Mouse (Mus musculus) adrenal gland, adult 2 months (tissue): ENCODE results near the gene Ubac2. TPM values are rescaled to one million over a fixed set of nuclear protein-coding genes. Genes with fewer than 3 reads are reported as not detected.

Source experiments
- DNase-seq: peaks from one replicate; pipeline ENCODE4 v3.0.0; 2021
- polyA plus RNA-seq: library from polyadenylated mRNA; depleted of rRNA; stranded (reverse); fragments of >200 nt; gene quantifications from 2 replicates; pipeline ENCODE4 v1.2.3, GENCODE M21; 2012
- total RNA-seq, 2 experiments: library from RNA; stranded (reverse); gene quantifications; 2 replicates each; pipeline ENCODE4 v1.2.3; 2021

Ubac2 gene
- total and polyA plus RNA-seq, 3 experiments = 30.4 to 69.0 (median 42.2) TPM

DNA sequence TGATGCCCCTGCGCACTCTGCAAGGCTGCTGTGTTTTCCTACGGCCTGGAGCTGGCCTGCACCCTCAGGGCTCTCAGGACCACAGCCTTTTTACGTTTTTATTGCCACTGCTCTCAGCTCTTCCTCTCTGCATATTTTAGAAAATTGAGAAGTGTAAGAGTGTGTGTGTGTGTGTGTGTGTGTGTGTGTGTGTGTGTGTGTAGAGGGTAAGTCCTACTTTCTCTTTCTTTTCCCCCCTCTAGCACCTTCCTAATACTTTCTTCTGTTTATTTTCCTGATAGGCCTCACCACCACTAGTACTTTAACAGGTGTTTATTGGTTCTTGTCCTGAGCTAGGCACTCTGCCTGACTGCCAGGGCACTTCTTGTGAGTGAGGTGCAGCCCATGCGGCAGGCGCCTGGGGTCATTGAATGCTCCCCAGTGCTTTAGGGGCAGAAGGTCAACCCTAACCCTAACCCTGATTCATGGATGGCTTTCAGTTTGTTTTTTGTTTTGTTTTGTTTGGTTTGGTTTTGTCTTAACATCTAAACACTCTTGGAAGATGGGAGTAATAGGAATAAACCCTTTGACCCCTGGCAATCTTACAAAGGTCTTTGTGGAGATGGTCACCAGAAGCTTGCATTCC lies 16.2 kb downstream of the Ubac2 start:
- DNase-seq = no peak

DNA sequence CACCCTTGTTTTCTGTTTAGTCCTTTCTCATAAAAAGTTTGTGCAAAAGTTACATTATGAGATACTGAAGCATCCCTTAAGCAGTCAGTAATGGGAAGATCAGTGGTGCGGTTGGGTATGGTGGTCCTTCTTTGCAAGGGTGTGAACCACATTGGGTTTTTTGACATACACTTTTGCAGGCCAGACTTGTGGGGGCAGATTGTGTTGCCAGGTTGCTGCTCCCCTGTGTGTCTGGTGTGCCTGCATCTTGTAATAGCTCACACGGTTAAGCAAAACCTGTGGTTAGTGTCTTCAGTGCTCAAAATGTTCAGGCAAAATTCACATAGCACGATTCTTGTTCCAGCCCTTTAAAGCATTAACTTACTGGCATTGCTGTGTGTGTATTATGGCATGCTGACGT lies 16.9 kb downstream of the Ubac2 start:
- no peak for DNase-seq

DNA sequence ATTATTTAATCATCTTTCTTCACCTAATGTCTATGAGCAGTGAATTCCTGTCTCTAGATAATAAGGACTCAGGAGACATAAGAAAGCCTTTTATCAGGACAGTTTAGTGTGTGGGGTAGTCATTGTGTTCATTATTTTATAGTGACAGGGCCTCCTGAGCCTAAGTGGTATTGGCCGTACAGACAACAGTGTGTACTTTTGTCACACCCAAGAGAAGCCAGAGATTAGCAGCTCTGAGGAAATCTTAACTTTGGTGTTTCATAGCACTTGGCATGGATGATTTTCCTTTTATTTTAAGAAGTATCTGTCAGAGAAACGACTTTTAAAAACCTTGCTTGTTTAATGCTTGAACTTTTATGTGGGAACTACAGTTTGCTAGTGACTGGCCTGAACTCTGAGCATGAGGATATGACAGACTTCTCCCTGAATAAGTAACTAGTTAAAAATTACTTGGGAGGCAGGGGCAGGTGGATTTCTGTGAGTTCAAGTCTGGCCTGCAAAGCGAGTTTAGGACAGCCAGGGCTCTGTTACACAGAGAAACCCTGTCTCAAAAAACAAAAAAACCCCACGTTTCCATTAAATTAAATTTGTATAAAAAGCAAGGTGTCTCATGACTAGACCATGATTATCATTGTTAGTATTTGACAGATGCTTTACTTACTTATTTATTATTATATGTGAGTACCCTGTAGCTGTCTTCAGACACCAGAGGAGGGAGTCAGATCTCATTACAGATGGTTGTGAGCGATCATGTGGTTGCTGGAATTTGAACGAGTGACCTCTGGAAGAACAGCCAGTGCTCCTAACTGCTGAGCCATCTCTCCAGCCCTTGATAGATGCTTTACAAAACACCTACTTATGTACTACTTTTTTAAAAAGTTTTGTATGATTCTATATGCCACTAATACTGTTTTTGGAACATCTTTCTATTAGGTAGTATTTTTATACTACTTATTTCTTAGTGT lies 18.0 kb downstream of the Ubac2 start:
- DNase-seq = no peak

DNA sequence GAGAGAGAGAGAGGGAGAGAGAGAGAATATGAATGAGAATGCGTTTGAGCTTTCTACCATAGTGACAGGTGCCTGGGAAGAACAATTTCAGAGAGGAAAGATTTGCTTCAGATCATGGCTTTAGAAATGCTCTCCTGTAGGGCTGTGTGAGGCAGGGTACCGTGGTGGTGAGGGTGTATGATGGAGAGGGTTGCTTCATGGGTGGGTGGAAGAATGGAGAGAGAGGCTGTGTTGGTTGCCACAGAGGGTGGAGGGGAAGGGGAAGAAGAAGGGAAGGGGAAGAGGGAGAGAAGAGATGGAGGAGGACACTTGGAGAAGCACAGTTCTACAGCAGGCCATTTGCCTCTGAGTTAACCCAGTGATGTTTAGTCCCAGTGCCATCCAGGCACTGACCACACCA lies 19.4 kb downstream of the Ubac2 start:
- no peak for DNase-seq

DNA sequence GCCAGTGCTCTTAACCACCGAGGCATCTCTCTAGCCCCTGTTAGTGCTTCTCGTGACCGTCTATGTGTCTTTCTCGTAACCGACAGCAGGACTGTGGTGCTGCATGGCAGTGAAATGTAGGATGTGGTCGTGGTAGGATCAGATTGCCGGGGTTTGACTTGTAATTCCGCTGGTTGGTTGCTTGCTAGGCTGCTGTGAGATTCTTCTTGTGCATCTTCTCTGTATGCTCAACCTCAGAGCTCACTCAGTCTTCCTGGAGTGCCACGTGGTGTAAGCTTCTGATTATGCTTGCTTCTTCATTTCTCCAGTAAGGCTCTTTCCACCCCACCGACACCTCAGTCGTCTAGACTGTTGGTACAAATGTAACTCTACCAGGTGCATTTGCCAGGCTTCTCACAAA lies 20.1 kb downstream of the Ubac2 start:
- no peak for DNase-seq

DNA sequence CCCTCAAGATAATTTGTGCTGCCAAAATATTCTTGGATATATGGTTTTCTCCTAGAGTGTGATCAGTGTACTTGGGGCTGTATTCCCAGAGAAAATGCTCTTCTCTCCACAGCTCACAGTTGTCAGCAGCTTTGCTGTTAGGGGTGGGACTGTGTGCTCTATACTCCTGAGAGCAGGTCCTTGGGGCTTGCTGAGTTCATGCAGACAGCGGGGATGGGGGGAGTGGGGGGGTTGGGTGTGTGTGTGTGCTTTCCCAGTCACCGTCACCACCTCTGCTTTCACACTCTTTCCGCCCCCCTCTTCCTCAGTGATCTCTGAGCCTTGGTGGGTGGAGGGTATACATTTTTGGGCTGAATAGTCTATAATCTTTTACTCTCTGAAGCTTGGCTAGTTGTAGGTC lies 20.7 kb downstream of the Ubac2 start:
- no peak for DNase-seq

DNA sequence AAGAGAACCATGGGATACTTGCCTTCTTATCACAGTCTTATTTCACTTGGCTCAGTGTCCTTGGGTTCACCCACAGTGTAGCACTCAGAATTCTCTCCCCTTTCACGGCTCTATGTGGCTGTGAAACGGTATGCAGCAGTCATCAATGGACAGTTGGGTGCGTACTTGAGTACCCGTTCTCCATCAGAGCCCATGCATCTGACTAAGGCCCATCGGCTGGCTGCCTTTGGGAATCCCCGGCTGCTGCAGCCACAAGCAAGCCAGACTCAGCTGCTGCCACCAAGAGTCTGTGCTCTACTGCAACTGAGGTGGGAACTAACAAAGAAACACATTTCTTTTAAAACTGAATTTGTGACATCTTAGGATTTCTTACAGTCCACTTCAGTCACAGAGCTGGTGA lies 23.1 kb downstream of the Ubac2 start:
- DNase-seq = no peak

DNA sequence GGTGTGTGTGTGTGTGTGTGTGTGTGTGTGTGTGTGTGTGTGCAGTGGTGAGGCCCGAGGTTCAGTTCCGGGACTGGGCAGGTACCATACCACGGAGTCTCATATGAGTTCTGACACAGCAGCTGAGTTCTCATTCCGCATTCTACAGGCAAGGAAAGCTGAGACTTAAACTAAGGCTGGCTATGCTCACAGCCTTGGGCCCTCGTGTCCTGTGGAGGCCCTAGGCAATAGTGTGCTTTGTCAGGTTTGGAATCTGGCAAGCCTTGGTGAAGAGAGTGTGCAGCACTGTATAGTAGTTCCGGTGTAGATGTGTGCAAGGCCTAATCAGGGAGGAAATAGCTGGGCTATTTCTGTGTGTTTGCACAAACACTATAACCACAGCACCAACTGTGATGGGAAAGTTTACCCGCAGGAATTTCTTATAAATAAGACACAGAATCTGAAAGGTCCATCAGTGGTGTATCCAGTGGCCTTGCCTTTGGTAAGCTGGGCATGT lies 25.0 kb downstream of the Ubac2 start:
- DNase-seq = no peak

DNA sequence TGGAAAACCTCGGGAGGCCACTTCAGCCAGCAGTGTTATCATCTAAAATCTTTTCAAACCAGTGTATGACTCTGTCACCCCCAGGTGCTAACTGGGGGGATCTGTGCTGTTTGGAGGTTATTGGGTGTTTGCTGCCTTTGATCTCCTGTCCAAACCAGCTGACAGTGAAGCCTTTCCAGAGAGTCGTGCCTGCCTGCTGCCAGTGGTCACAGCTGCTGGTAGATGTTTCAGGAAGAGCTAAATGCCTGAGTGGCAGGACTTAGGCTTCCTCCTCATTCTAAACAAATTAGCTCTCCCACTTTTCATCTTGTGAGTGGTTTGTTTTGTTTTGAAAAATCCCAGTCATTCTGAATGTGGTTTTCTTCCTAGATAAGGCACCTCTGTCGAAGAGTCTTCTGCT lies 26.3 kb downstream of the Ubac2 start:
- DNase-seq = no peak

DNA sequence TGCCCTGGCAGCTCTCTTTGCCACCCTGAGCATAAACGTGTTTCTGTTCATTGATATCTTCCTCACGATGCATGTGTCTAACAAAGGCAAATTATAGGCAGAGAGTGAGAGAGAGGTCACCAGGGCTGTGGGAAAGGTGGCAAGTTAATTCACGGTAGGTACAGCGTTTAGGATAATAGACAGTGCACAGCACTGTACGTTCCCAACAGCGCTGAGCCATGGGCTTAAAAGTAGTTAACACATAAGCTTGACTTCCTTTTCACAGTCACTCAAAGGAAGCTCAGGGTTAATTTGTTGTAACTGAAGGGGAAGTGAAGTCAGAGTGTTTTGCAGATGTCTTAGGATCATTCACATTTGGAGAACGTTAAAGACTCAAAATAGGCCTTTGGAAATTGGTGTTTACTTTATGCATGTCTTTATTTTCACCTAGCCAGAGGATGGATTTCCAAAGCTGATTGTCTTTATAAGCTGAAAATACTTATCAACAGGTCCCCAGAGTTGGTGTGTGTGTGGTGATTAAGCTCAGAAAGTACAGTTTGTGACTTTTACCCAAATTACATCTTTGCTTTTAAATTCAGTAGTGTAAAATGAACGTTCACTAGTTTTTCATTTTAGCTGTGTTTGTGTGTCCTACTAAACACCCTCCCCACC lies 28.0 kb downstream of the Ubac2 start:
- no peak for DNase-seq

DNA sequence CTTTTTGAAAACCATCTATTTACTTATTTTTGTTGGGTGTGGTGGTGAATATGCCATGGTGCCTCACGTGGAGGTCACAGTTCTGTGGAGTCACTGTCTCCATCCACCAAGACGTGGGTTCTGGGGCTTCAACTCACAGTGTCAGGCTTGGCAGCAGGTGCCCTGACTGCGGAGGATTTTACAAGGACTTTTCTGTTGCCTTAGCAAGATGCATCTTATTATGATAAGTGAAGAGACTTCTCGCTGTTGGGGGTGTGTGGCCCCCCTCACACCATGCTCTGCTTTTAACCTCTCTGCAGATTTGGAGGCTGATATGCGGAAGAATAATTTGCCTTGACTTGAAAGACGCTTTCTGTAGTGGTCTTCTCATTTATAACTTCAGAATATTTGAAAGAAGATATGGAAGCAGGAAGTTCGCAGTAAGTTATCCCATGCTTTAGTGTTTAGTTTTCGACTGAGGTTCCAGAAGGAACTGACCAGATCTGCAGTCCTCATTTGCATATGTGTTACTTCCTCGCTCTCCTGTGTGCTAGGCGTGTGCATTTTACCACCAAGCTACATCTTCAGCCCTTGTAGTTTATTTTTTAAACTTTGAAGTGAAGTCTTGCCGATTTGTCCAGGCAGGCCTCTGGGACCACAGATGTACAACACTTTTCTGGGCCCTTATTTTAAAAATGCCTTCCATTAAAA lies 28.7 kb downstream of the Ubac2 start:
- DNase-seq = no peak

DNA sequence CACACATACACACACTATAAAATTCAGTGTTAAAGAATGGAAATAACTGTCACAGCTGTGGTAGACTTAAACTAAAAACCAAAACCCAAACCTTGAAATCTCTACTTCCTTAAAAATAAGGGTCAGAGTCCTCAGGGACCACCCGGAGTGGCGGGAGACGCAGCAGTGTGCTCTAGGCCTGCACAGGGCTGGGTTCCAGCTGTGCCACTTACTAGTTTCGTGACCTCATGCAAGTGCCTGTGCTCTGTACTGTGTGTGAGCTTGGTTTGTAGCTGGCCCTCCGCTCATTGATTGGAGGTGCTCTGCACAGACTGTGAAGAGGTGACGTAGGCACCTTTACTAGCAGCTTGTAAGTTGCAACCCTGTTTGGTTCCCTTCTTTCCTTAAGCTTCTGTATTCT lies 31.4 kb downstream of the Ubac2 start:
- no peak for DNase-seq

DNA sequence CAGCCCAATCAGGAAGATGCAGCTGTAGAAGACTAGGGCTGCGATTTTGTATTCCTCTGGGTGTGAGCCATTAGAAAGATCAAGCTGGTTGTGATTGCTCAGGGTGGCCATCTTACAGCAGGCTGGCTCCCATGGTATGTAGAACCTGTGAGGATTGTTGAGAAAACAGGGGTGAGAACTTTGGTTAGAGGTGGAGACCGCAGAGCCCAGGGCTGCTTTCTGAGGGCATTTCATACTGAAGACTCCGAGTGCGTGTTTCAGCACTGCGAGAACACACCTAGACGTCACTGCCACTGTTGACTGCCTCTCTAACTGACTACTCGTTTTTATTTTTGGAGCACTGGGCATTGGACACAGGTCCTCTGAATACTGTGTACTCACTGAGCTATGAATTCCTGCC lies 34.1 kb downstream of the Ubac2 start:
- no peak for DNase-seq

DNA sequence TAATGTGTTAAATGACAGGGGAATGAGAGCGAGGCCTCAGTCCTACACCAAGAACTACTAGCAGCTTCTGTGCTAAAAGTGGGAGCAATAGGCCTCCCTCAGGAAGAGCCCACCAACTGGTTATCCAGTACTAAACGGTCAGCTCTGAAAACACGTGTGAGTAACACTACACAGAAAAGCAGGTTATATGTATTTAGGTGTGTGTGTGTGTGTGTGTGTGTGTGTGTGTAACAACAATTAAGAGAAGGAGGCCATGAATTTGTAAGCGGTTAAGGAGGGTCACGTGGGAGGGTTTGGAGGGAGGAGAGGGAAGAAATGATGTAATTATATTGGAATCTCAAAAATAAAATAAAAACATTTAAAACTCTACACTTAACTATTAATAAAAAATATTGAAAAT lies 36.7 kb downstream of the Ubac2 start:
- DNase-seq = no peak

DNA sequence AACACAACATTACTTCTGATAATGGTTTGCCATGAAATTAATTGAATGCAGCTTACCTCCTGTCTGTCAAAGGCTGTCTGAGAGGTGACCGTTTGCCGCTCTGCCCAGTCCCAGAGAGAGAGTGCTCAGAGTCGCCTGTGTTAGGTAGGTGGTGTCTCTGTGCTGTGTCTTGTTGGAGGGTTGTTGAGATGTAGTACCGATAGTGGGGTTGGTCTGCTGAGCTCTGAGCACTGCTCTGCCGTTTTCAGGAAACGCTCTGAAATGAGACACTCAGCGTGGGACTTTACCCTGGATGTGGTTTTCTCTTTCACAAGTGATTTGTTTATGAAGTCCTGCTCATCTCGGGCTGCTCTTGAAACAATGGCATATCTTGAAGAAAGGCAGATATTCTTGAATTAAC lies 37.2 kb downstream of the Ubac2 start, which contains the start of gene Gpr18:
Gene Gpr18, minus strand, starts transcription at position 161 of the 400 bp plus-strand sequence.
- DNase-seq = no peak

DNA sequence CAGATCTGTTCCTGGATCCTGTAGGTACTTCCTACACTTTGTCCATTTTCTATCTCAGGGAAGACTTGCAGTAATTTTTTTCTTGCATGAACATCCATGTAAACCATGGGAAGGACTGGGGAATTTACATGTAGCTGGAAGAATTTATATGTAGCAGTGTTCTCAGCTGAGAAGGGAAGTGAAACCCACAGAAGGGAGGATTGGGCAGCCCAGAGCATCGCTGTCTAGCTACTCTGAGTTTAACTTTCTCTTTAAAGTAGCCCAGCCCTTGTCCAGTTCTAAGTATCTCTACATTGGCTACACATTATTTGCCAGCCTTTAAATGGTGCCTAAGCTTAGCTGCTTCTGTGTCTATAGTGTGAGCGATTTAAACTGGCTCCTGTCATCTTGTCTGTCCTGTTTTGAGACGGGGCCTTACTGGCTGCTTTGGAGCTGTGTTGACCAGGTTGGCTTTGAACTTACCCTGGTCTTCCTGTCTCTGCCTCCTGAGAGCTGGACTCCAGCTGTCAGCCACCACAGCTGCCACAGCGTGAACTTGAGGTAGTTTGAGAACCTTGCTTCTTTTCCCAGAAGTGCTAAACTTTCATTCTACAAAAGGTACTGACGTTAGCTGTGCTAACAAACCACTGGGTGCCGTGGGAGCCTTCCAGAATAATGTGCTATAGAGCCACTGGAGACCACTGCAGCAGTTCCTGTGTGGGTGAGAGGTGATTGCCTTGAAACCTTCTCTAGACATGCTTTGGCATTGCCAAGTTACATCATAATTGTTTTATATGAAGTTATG lies 38.1 kb downstream of the Ubac2 start:
- no peak for DNase-seq

DNA sequence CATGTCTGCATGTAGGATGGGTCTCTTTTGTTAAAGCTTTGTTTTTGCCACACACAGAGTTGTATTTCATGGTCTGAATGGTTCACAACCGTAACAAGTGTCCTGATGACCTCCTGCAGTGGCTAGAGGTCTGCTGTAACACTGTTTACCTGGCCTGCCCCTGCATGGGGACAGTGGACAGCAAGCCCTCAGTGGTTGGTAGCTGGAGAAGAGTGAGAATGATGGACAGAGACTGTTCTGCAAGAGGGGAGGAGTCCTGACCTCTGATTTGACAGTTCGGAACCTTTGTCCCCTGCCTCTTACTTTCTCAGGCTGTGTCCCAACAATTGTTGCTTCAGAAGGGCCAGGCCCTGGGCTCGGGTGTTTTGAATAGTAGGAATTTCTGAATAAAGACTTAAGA lies 39.8 kb downstream of the Ubac2 start:
- DNase-seq = no peak

DNA sequence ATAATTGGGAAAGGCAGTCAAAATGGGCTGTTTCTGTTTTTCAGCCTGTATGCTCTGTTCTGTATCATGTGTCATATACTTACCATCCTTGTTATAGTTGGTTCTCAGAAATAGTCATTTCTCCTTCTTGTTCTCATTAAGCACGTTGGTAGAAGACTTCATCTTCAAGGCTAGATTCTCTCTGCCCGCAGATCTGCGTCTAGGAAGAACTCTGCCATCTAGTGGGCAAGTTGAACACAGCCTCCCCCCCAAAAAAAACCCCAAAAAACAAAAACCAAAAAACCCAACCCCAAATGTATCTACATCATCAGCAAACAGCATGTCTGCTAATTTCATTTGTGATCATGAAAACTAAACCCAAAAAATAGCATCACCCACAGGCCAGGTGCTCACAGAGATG lies 41.3 kb downstream of the Ubac2 start:
- no peak for DNase-seq

DNA sequence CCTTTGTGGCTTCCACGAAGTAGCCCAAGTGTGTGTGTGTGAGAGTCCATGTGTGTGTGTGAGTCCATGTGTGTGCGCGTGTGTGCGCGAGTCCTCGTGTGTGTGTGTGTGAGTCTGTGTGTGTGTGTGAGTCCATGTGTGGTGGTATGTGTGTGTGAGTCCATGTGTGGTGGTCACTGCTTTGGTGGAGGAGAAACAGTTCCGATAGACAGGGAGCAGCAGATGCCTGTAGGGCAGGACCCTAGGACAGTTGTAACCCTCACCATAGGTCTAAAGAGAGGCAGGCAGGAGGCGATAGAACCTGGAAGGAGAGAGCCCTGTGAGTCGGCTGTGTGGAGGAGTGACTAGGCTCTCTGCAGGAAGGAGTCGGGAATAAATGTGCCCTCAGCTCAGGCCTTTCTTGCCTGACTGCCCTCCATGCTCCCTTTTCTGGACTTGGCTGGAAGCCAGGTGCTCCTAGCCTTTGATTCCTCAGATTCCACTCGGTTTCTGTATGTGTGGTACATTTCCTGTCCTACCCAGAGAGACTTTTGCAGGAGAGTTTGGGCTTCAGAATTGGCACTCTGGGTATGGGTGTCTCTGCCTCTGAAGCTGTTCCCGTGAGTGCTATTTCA lies 42.2 kb downstream of the Ubac2 start:
- peak; percentile 23 for DNase-seq

DNA sequence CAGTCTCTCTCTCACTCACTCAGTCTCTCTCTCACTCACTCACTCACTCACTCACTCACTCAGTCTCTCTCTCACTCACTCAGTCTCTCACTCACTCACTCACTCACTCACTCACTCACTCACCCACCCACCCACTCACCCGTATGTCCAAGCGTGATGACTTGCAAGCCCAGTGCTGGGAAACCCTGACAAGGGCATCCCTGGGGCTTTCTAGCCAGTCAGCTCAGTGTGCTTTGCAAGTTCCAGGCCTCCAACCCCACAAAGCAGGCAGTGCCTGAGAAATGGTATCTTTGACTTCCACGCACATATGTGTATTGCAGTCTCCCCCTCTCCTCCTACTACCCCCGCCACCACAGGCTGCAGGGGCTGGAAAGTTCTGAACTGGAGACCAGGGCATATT lies 43.6 kb downstream of the Ubac2 start:
- no peak for DNase-seq

DNA sequence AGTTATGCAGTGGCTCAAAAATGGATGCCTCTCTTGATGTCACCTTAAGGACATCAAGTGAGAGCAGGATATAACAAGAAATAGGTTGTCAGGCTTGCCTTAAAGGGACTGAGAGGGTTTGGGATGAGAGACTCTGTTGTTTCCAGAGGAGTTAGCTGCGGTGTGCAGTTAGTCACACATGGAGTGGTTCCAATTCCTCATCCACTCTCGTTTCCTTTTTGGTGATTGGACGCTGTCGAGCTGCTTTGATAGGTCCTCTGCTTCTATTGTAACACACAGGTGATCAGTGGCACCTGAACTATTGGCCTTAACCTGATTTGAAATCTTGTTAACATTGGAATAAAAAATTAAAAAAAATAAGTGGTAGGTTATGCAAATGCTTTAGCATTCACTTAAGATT lies 44.3 kb downstream of the Ubac2 start:
- DNase-seq = no peak
